Mouse (Mus musculus): Measurements from ENCODE around the gene Fth1. TPM values are rescaled to one million over a fixed set of nuclear protein-coding genes. Genes with fewer than 3 reads are reported as not detected.
A peak's percentile ranks its signal among the peaks of the same experiment; 100 is the strongest.

Fth1 gene
- polyA plus RNA-seq, 1 experiment: 268 TPM

DNA sequence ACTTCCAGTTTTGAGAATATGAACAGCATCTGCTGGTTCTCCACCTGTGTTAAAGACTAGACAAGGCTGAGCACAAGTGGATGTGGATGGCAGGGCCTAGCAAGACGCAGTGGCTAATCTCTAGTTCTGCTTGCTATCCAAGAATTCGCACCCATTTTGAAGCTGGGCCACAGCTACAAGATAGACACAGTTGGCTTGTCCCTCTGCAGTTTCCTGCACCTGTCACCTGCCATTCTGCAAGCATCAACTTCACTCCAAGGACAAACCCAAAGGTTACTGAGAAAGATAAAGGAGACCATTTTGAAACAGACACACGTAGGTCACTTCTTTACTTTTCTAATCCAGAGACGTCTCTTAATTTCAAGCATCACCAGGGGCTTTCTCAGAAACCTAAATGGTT is 1.2 kb downstream of the Fth1 start:
- no peaks in the 10 kb centered on the region for H3K27me3 ChIP-seq (ENCODE audit: control insufficient read depth, insufficient read depth, low read length)
- H3K4me1 ChIP-seq (ENCODE audit: control insufficient read depth, insufficient read depth, low read length): peaks cover 14% of the 10 kb centered on the region
- no peak overlapping the region for H3K4me3 ChIP-seq (ENCODE audit: control insufficient read depth, low read depth, low read length)
- H3K36me3 ChIP-seq (ENCODE audit: control insufficient read depth, insufficient read depth, low read length): no peaks in the 10 kb centered on the region
- H3K27ac ChIP-seq (ENCODE audit: control insufficient read depth, insufficient read depth, low read depth, low read length): peak overlapping the region; percentile 90
- no peak for TF ChIP-seq POLR2A (IDR thresholded peaks at IDR 0.05; ENCODE audit: control insufficient read depth, low read depth, low read length)
- no peak for TF ChIP-seq CTCF (IDR thresholded peaks at IDR 0.05; ENCODE audit: control insufficient read depth, insufficient read depth, insufficient replicate concordance, low read depth, low read length)

DNA sequence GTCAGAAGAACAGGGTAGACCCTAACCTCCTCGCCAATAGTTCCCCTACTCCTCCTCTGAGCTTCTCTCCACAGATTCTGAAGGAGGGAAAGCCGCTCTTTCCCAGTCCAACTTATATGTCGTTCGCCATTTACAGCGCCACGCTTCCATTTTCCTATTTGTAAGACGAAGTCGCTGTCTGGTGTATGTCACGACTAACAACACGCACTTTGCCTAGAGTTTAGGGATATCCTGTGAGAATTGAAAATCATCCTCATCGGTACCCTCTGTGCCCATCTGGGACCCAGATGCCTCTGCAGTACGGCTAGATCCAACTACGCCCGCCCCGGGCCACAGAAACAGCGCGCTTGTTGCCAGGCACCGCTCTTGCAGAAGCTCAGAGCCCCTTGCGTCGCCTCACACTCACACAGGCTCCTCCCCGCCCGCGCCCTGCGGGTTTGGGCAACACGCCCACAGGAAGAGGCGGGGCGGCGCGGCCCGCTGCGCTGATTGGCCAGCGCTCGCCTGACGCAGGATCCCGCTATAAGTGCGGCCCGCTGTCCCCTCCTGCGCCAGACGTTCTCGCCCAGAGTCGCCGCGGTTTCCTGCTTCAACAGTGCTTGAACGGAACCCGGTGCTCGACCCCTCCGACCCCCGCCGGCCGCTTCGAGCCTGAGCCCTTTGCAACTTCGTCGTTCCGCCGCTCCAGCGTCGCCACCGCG is 1.9 kb downstream of the Fth1 start:
- H3K4me1 ChIP-seq (ENCODE audit: control insufficient read depth, insufficient read depth, low read length): peaks cover 14% of the 10 kb centered on the region
- H3K36me3 ChIP-seq (ENCODE audit: control insufficient read depth, insufficient read depth, low read length): no peaks in the 10 kb centered on the region
- TF ChIP-seq POLR2A (IDR thresholded peaks at IDR 0.05; ENCODE audit: control insufficient read depth, low read depth, low read length) (peak; percentile 100), CTCF (IDR thresholded peaks at IDR 0.05; ENCODE audit: control insufficient read depth, insufficient read depth, insufficient replicate concordance, low read depth, low read length) (no peak)
- H3K27me3 ChIP-seq (ENCODE audit: control insufficient read depth, insufficient read depth, low read length): no peaks in the 10 kb centered on the region
- H3K4me3 ChIP-seq (ENCODE audit: control insufficient read depth, low read depth, low read length): peak overlapping the region; percentile 93
- H3K27ac ChIP-seq (ENCODE audit: control insufficient read depth, insufficient read depth, low read depth, low read length): peak overlapping the region; percentile 95

DNA sequence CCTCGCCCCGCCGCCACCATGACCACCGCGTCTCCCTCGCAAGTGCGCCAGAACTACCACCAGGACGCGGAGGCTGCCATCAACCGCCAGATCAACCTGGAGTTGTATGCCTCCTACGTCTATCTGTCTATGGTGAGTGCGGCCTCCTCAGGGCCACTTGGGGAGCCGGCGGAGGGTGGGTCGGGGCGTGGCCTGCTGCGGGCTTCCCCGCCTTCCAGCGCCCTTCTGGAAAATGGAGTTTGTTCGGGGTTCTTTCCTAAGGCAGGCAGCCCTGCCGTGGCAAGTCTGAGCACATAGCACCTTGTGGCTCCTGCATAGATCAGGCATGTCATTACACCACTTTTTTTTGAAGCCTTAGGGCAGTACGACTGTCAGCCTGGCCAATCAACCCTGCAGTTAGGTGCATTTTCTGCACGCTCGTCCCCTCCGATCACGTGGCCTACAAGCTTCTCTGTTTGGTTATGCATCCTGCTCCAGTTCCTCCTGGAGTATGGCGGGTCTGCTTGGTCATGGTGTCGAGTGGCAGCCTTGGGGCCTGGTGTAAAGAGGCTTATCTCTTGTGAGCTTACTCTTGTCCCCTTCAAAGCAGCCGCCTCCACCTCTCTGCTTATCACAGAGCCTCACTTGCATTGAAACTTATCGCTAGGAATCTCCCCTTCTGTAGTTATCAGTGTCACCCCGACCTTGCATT is 2.6 kb downstream of the Fth1 start:
- peaks cover 14% of the 10 kb centered on the region for H3K4me1 ChIP-seq (ENCODE audit: control insufficient read depth, insufficient read depth, low read length)
- no peak for TF ChIP-seq POLR2A (IDR thresholded peaks at IDR 0.05; ENCODE audit: control insufficient read depth, low read depth, low read length)
- TF ChIP-seq CTCF (IDR thresholded peaks at IDR 0.05; ENCODE audit: control insufficient read depth, insufficient read depth, insufficient replicate concordance, low read depth, low read length): no peak; the same call in 1 of the 2 replicates
- H3K27ac ChIP-seq (ENCODE audit: control insufficient read depth, insufficient read depth, low read depth, low read length): peak overlapping the region; percentile 95
- peak overlapping the region; percentile 93 for H3K4me3 ChIP-seq (ENCODE audit: control insufficient read depth, low read depth, low read length)
- no peaks in the 10 kb centered on the region for H3K36me3 ChIP-seq (ENCODE audit: control insufficient read depth, insufficient read depth, low read length)
- no peaks in the 10 kb centered on the region for H3K27me3 ChIP-seq (ENCODE audit: control insufficient read depth, insufficient read depth, low read length)

GRCm38 (mm10) chr19:9984111-9985055 is 4.0 kb downstream of the Fth1 start:
- H3K27me3 ChIP-seq (ENCODE audit: control insufficient read depth, insufficient read depth, low read length): no peaks in the 10 kb centered on the region
- no peak overlapping the region for H3K27ac ChIP-seq (ENCODE audit: control insufficient read depth, insufficient read depth, low read depth, low read length)
- no peaks in the 10 kb centered on the region for H3K36me3 ChIP-seq (ENCODE audit: control insufficient read depth, insufficient read depth, low read length)
- peaks cover 9% of the 10 kb centered on the region for H3K4me1 ChIP-seq (ENCODE audit: control insufficient read depth, insufficient read depth, low read length)
- H3K4me3 ChIP-seq (ENCODE audit: control insufficient read depth, low read depth, low read length): no peak overlapping the region
- TF ChIP-seq CTCF (IDR thresholded peaks at IDR 0.05; ENCODE audit: control insufficient read depth, insufficient read depth, insufficient replicate concordance, low read depth, low read length): no peak
- TF ChIP-seq POLR2A (IDR thresholded peaks at IDR 0.05; ENCODE audit: control insufficient read depth, low read depth, low read length): no peak

GRCm38 (mm10) chr19:9985190-9985899 is 4.9 kb downstream of the Fth1 start:
- Histone ChIP-seq H3K27ac (ENCODE audit: control insufficient read depth, insufficient read depth, low read depth, low read length) (no peak overlapping the region), H3K36me3 (ENCODE audit: control insufficient read depth, insufficient read depth, low read length) (no peaks in the 10 kb centered on the region), H3K27me3 (ENCODE audit: control insufficient read depth, insufficient read depth, low read length) (no peaks in the 10 kb centered on the region), H3K4me3 (ENCODE audit: control insufficient read depth, low read depth, low read length) (no peak overlapping the region), H3K4me1 (ENCODE audit: control insufficient read depth, insufficient read depth, low read length) (peaks cover 9% of the 10 kb centered on the region)
- no peak for TF ChIP-seq POLR2A (IDR thresholded peaks at IDR 0.05; ENCODE audit: control insufficient read depth, low read depth, low read length)
- no peak for TF ChIP-seq CTCF (IDR thresholded peaks at IDR 0.05; ENCODE audit: control insufficient read depth, insufficient read depth, insufficient replicate concordance, low read depth, low read length)

- no peak overlapping the region for H3K27ac ChIP-seq (ENCODE audit: control insufficient read depth, insufficient read depth, low read depth, low read length)
- H3K4me1 ChIP-seq (ENCODE audit: control insufficient read depth, insufficient read depth, low read length): peaks cover 9% of the 10 kb centered on the region
- no peak for TF ChIP-seq POLR2A (IDR thresholded peaks at IDR 0.05; ENCODE audit: control insufficient read depth, low read depth, low read length)
- TF ChIP-seq CTCF (IDR thresholded peaks at IDR 0.05; ENCODE audit: control insufficient read depth, insufficient read depth, insufficient replicate concordance, low read depth, low read length): no peak
- H3K27me3 ChIP-seq (ENCODE audit: control insufficient read depth, insufficient read depth, low read length): no peaks in the 10 kb centered on the region
- no peaks in the 10 kb centered on the region for H3K36me3 ChIP-seq (ENCODE audit: control insufficient read depth, insufficient read depth, low read length)
- no peak overlapping the region for H3K4me3 ChIP-seq (ENCODE audit: control insufficient read depth, low read depth, low read length)
Observed at GRCm38 (mm10) chr19:9985900-9986421, 5.6 kb downstream of the Fth1 start.

Data from testis, adult 2 months (tissue).